24 mouse cellular contexts compared by ENCODE assay signal in the genomic region with DNA sequence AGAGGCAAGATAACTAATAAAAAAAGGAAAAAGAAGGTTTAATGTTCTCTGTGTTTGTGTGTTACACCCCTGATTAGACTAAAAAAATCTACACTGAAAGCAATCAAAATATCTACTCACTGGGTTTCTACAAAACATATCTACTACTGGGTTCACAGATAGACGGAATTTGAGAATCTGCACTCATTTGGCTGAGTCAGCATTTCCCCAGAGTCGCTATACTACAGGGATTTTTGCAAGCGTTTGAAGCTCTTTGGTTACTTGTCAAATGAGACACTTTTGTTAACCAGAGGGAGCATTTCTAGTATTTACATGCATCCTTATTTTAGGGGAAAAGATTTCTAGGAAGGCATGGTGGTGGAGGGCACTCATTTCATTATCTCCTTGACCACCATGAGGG.
"Had no signal": no experiment of that assay in that cellular context is flagged by ENCODE, and none has a peak within 500 bp of the region (broad histone marks: within the 10 kb centered on the region; RNA-seq: fewer than 3 reads in every experiment).

No protein-coding gene starts in this region.

- H3K36me3 ChIP-seq: embryonic facial prominence, embryonic 10.5 days; embryonic facial prominence, embryonic 12.5 days; embryonic facial prominence, embryonic 13.5 days; embryonic facial prominence, embryonic 15.5 days; forebrain, embryonic 10.5 days; forebrain, embryonic 12.5 days; forebrain, embryonic 15.5 days; heart, embryonic 10.5 days had no signal

- H3K9me3 ChIP-seq: embryonic facial prominence, embryonic 10.5 days; embryonic facial prominence, embryonic 12.5 days; embryonic facial prominence, embryonic 13.5 days; embryonic facial prominence, embryonic 15.5 days; forebrain, embryonic 10.5 days; forebrain, embryonic 12.5 days; forebrain, embryonic 13.5 days; forebrain, embryonic 15.5 days; heart, embryonic 10.5 days had no signal

- H3K4me3 ChIP-seq: embryonic facial prominence, embryonic 10.5 days; embryonic facial prominence, embryonic 12.5 days; embryonic facial prominence, embryonic 13.5 days; embryonic facial prominence, embryonic 15.5 days; erythroblast, embryonic 14.5 days; forebrain, embryonic 10.5 days; forebrain, embryonic 12.5 days; forebrain, embryonic 13.5 days; forebrain, embryonic 15.5 days; gastrocnemius, adult 2 months; heart, adult 2 months; heart, embryonic 10.5 days had no signal

- H3K27me3 ChIP-seq: embryonic facial prominence, embryonic 12.5 days; embryonic facial prominence, embryonic 13.5 days; embryonic facial prominence, embryonic 15.5 days; forebrain, embryonic 12.5 days; forebrain, embryonic 13.5 days; forebrain, embryonic 15.5 days had no signal

- DNase-seq: cerebellum, adult 9-11 months; cerebellum, postnatal 14 days; cerebellum, postnatal 25 days; cerebellum, postnatal 36 days; embryo, embryonic 11 days; forebrain, postnatal 0 days; gastrocnemius, adult 2 months; gastrocnemius, postnatal 10 days; gastrocnemius, postnatal 14 days; gastrocnemius, postnatal 25 days; gastrocnemius, postnatal 36 days; heart, adult 11 months; heart, adult 18-20 months; heart, adult 2 months had no signal

- H3K27ac ChIP-seq: embryonic facial prominence, embryonic 10.5 days; embryonic facial prominence, embryonic 12.5 days; embryonic facial prominence, embryonic 13.5 days; embryonic facial prominence, embryonic 15.5 days; forebrain, embryonic 10.5 days; forebrain, embryonic 12.5 days; forebrain, embryonic 13.5 days; forebrain, embryonic 15.5 days; gastrocnemius, adult 2 months; heart, adult 2 months; heart, embryonic 10.5 days had no signal

- H3K4me2 ChIP-seq: embryonic facial prominence, embryonic 12.5 days; embryonic facial prominence, embryonic 13.5 days; embryonic facial prominence, embryonic 15.5 days; forebrain, embryonic 12.5 days; forebrain, embryonic 13.5 days; forebrain, embryonic 15.5 days had no signal

- H3K9ac ChIP-seq: embryonic facial prominence, embryonic 12.5 days; embryonic facial prominence, embryonic 13.5 days; embryonic facial prominence, embryonic 15.5 days; forebrain, embryonic 12.5 days; forebrain, embryonic 13.5 days; forebrain, embryonic 15.5 days; forebrain, postnatal 0 days had no signal

- H3K4me1 ChIP-seq: embryonic facial prominence, embryonic 10.5 days; embryonic facial prominence, embryonic 12.5 days; embryonic facial prominence, embryonic 13.5 days; embryonic facial prominence, embryonic 15.5 days; forebrain, embryonic 10.5 days; forebrain, embryonic 12.5 days; heart, embryonic 10.5 days had no signal
